Mouse (Mus musculus): ENCODE results near the gene Lbhd1. TPM values are rescaled to one million over a fixed set of nuclear protein-coding genes. Genes with fewer than 3 reads are reported as not detected.
"Not testable (repeated sequence)": the region's sequence is repeated elsewhere in the genome, so short reads cannot be mapped to it uniquely, and the experiment has no call there.

Lbhd1 gene
- polyA plus RNA-seq, 1 experiment from 2014 or later, result 70.8 TPM

DNA sequence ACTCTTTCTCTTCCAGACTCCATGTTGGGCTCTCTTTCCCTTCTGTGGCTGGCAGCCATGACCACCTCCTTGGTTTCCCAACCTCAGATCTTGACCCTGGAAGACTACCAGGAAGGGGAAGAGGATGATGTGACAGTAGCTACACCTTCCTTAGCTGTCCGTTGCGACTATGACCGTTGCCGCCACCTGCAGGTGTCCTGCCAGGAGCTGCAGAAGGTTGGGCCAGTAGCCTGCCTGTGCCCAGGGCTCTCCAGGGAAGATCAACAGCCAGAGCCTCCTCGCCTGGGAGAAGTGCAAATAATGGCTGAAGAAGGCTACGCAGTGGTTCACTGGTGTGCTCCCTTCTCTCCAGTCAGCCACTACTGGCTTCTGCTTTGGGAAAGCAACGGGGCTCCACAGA is 31.9 kb upstream of the Lbhd1 start:
- no peaks in the 10 kb centered on the region for H3K4me1 ChIP-seq (replicated peaks; ENCODE audit: insufficient read depth, low read length)
- H3K4me2 ChIP-seq (ENCODE audit: low read length), result no peak overlapping the region
- no peak for ATAC-seq (replicated peaks; ENCODE audit: low FRiP score, low read depth)
- H3K4me3 ChIP-seq (replicated peaks; ENCODE audit: low read depth, low read length), result no peak overlapping the region
- no peak overlapping the region for H3K27ac ChIP-seq
- no peak overlapping the region for H3K9ac ChIP-seq (ENCODE audit: low read depth, low read length)
- WGBS, result 61% methylated on average over 7 of the region's 7 CpGs
- TF ChIP-seq CTCF (IDR thresholded peaks at IDR 0.05; ENCODE audit: low read depth), result peak; percentile 4; the same call in 1 of the 2 replicates
- H3K36me3 ChIP-seq (ENCODE audit: insufficient read depth, low read length), result 0 out of 2 replicates have a peak, but pooled peaks cover 9% of the 10 kb centered on the region
- no peak for DNase-seq (ENCODE audit: low spot score)
- H3K27me3 ChIP-seq (ENCODE audit: insufficient read depth, low read length), result no peaks in the 10 kb centered on the region
- no peaks in the 10 kb centered on the region for H3K9me3 ChIP-seq (replicated peaks; ENCODE audit: low read length)

DNA sequence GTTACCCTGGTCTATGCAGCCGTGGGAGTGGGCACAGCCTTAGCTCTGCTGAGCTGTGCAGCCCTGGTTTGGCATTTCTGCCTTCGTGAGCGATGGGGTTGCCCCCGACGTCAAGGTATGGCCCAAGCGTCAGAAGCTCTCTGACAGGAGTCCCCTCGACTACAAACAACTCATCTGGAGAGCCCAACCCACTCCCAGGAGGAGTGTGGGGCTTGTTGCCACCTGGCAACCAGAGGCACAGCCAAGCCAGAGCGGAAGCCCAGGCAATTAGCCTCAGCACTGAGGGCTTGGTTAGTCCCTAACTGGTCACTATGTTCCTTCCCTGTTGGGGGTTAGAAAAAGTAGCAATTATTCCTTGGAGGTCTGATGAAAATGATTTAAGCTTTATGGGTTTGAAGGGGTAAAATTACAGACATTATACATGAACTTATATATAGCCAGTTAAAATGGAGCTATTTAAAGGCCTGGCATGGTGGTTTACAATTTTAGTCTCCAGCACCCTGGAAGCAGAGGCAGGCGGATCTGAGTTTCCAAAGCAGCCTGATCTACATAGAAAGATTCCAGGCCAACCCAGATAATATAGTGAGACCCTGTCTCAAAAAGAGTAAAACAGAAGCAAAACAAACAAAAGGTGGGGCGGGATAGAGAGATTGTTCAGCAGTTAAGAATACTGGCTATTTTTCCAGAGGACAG is 31.1 kb upstream of the Lbhd1 start:
- no peaks in the 10 kb centered on the region for H3K27me3 ChIP-seq (ENCODE audit: insufficient read depth, low read length)
- TF ChIP-seq CTCF (IDR thresholded peaks at IDR 0.05; ENCODE audit: low read depth), result no peak
- no peak overlapping the region for H3K4me2 ChIP-seq (ENCODE audit: low read length)
- no peak for DNase-seq (ENCODE audit: low spot score)
- ATAC-seq (replicated peaks; ENCODE audit: low FRiP score, low read depth), result no peak
- H3K4me1 ChIP-seq (replicated peaks; ENCODE audit: insufficient read depth, low read length), result no peaks in the 10 kb centered on the region
- H3K27ac ChIP-seq, result no peak overlapping the region
- no peak overlapping the region for H3K9ac ChIP-seq (ENCODE audit: low read depth, low read length)
- 51% methylated on average over 10 of the region's 10 CpGs for WGBS
- H3K4me3 ChIP-seq (replicated peaks; ENCODE audit: low read depth, low read length), result no peak overlapping the region
- 0 out of 2 replicates have a peak, but pooled peaks cover 4% of the 10 kb centered on the region for H3K36me3 ChIP-seq (ENCODE audit: insufficient read depth, low read length)
- H3K9me3 ChIP-seq (replicated peaks; ENCODE audit: low read length), result no peaks in the 10 kb centered on the region

DNA sequence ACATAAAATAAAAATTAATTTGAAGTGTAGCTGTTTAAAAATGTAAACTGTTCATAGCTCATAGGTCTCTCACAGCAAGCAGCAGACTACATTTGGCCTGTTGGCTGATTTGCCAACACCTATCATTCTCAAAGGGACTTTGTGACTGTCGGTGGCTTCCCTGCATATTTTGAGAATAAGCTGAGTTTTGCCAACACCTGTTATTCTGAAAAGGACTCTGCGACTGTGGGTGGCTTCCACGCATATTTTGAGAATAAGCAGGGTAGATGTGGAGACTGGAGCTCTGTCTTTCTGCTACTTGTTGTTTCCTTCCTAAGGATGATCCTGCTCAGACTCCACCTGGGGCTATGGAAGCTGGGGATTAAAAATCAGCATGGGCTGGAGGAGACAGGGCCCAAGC is 30.4 kb upstream of the Lbhd1 start:
- Histone ChIP-seq H3K27ac (no peak overlapping the region), H3K27me3 (ENCODE audit: insufficient read depth, low read length) (no peaks in the 10 kb centered on the region), H3K36me3 (ENCODE audit: insufficient read depth, low read length) (no peaks in the 10 kb centered on the region), H3K9ac (ENCODE audit: low read depth, low read length) (no peak overlapping the region), H3K4me2 (ENCODE audit: low read length) (no peak overlapping the region), H3K4me1 (replicated peaks; ENCODE audit: insufficient read depth, low read length) (no peaks in the 10 kb centered on the region), H3K4me3 (replicated peaks; ENCODE audit: low read depth, low read length) (no peak overlapping the region), H3K9me3 (replicated peaks; ENCODE audit: low read length) (no peaks in the 10 kb centered on the region)
- ATAC-seq (replicated peaks; ENCODE audit: low FRiP score, low read depth), result no peak
- 83% methylated on average over 3 of the region's 3 CpGs for WGBS
- TF ChIP-seq CTCF (IDR thresholded peaks at IDR 0.05; ENCODE audit: low read depth), result no peak
- DNase-seq (ENCODE audit: low spot score), result no peak

DNA sequence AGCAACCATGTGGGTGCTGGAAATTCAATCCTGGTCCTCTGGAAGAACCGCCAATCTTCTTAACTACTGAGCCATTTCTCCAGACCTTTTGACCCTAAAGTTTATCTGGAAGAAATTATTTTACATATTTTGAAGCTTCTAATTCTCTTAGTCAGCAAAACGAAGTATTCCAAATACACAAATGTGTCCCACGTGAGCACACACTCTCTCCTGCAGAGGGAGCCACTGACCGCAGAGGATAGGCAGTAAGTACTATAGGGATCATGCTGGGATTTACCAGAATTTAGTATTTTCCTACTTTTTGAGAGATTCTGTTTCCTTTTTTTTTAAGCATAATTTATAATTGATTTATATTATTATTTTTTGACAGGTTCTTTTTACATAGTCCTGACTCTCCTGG is 25.8 kb upstream of the Lbhd1 start:
- Histone ChIP-seq H3K9ac (ENCODE audit: low read depth, low read length) (no peak overlapping the region), H3K4me2 (ENCODE audit: low read length) (no peak overlapping the region), H3K4me3 (replicated peaks; ENCODE audit: low read depth, low read length) (no peak overlapping the region), H3K27me3 (ENCODE audit: insufficient read depth, low read length) (no peaks in the 10 kb centered on the region), H3K27ac (no peak overlapping the region), H3K36me3 (ENCODE audit: insufficient read depth, low read length) (no peaks in the 10 kb centered on the region), H3K4me1 (replicated peaks; ENCODE audit: insufficient read depth, low read length) (no peaks in the 10 kb centered on the region), H3K9me3 (replicated peaks; ENCODE audit: low read length) (no peaks in the 10 kb centered on the region)
- peak; percentile 78 for TF ChIP-seq CTCF (IDR thresholded peaks at IDR 0.05; ENCODE audit: low read depth)
- WGBS, result 40% methylated on average over 4 of the region's 4 CpGs
- DNase-seq (ENCODE audit: low spot score) (peak; percentile 75), ATAC-seq (replicated peaks; ENCODE audit: low FRiP score, low read depth) (no peak; the same call in 1 of the 2 replicates)

DNA sequence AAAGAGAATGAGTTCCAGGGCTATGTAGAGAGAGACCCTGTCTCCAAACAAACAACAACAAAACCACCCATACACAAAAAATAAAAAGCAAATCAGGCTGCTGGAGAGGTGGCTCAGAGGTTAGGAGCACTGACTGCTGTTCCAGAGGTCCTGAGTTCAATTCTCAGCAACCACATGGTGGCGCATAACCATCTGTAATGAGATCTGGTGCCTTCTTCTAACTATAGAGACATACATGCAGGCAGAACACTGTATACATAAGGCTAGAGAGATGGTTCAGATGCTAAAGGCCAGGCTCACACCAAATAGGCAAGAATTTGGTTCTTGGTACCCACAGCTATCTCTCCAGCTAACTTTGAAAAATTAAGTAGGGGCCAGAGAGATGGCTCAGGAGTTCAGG is 24.5 kb upstream of the Lbhd1 start:
- Histone ChIP-seq H3K27ac (no peak overlapping the region), H3K4me3 (replicated peaks; ENCODE audit: low read depth, low read length) (no peak overlapping the region), H3K9ac (ENCODE audit: low read depth, low read length) (no peak overlapping the region), H3K9me3 (replicated peaks; ENCODE audit: low read length) (no peaks in the 10 kb centered on the region), H3K36me3 (ENCODE audit: insufficient read depth, low read length) (no peaks in the 10 kb centered on the region), H3K4me1 (replicated peaks; ENCODE audit: insufficient read depth, low read length) (no peaks in the 10 kb centered on the region), H3K27me3 (ENCODE audit: insufficient read depth, low read length) (no peaks in the 10 kb centered on the region), H3K4me2 (ENCODE audit: low read length) (no peak overlapping the region)
- no peak for ATAC-seq (replicated peaks; ENCODE audit: low FRiP score, low read depth)
- 22% methylated on average over 1 of the region's 1 CpGs for WGBS
- no peak for DNase-seq (ENCODE audit: low spot score)
- TF ChIP-seq CTCF (IDR thresholded peaks at IDR 0.05; ENCODE audit: low read depth), result peak; percentile 60

DNA sequence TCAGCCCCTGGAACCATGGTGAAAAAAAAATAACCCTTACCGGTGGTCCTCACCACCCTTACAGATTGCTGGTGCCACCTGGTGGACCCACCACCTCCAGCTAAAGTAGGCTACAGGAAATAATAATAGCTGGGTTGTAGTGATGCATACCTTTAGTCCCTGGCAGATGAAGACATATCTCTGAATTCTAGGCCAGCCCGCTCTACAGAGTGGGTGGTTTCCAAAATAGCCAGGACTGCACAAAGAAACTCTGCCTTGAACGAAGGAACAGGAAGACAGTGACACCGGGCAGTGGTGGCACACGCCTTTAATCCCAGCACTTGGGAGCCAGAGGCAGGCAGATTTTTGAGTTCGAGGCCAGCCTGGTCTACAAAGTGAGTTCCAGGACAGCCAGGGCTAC is 19.3 kb upstream of the Lbhd1 start:
- Histone ChIP-seq H3K4me1 (replicated peaks; ENCODE audit: insufficient read depth, low read length) (no peaks in the 10 kb centered on the region), H3K27ac (no peak overlapping the region), H3K4me2 (ENCODE audit: low read length) (no peak overlapping the region), H3K9ac (ENCODE audit: low read depth, low read length) (no peak overlapping the region), H3K9me3 (replicated peaks; ENCODE audit: low read length) (no peaks in the 10 kb centered on the region), H3K27me3 (ENCODE audit: insufficient read depth, low read length) (no peaks in the 10 kb centered on the region), H3K36me3 (ENCODE audit: insufficient read depth, low read length) (no peaks in the 10 kb centered on the region), H3K4me3 (replicated peaks; ENCODE audit: low read depth, low read length) (no peak overlapping the region)
- no peak for TF ChIP-seq CTCF (IDR thresholded peaks at IDR 0.05; ENCODE audit: low read depth)
- ATAC-seq (replicated peaks; ENCODE audit: low FRiP score, low read depth) (no peak), DNase-seq (ENCODE audit: low spot score) (no peak)
- 84% methylated on average over 6 of the region's 6 CpGs for WGBS

DNA sequence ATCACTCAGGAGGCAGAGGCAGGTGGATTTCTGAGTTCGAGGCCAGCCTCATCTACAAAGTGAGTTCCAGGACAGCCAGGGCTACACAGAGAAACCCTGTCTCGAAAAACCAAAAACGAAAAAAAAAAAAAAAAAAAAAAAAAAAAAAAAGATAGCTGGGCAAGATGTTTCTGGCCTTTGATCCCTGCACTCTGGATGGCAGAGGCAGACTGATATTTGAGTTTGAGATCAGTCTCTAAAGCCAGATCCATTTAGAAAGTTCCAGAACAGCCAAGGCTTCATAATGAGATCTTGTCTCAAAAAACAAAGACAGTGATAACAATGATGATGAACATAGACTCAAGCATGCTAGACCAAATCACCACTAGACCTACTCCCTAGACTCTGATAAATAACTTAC is 13.2 kb upstream of the Lbhd1 start:
- H3K9ac ChIP-seq (ENCODE audit: low read depth, low read length), result 0 out of 2 replicates have a peak overlapping the region, but pooled peaks have one; percentile 96
- not testable (repeated sequence) for DNase-seq (ENCODE audit: low spot score); H3K9me3 ChIP-seq (replicated peaks; ENCODE audit: low read length); H3K4me1 ChIP-seq (replicated peaks; ENCODE audit: insufficient read depth, low read length); H3K4me3 ChIP-seq (replicated peaks; ENCODE audit: low read depth, low read length); H3K27ac ChIP-seq; ATAC-seq (replicated peaks; ENCODE audit: low FRiP score, low read depth); H3K27me3 ChIP-seq (ENCODE audit: insufficient read depth, low read length)
- H3K36me3 ChIP-seq (ENCODE audit: insufficient read depth, low read length), result peaks cover 20% of the 10 kb centered on the region
- WGBS, result 76% methylated on average over 3 of the region's 3 CpGs
- H3K4me2 ChIP-seq (ENCODE audit: low read length), result peak overlapping the region; percentile 51; the same call in 1 of the 2 replicates

Measured in kidney, postnatal 0 days (tissue).